Mouse (Mus musculus) lung, embryonic 14.5 days (tissue): ENCODE data around the gene Crim1. TPM values are rescaled to one million over a fixed set of nuclear protein-coding genes. Genes with fewer than 3 reads are reported as not detected.

Source experiments
- ATAC-seq: fragments of 200-750 bp; cut with Nextera tagmentation; 2 replicates; pipeline ENCODE4 v1.8.0; 2017; ENCODE audit warnings: mild to moderate bottlenecking, moderate TSS enrichment, moderate library complexity; ENCODE audit not compliant: insufficient read depth
- DNase-seq: peaks from one replicate; pipeline ENCODE4 v3.0.0-alpha.2; 2015
- H3K27ac ChIP-seq: fragments of 300-500 bp; sonication (generic); 2 replicates; pipeline ENCODE4 v1.5.1; 2014; ENCODE audit warnings: low read depth, mild to moderate bottlenecking, moderate library complexity
- H3K27me3 ChIP-seq: fragments of 300-500 bp; sonication (generic); 2 replicates; pipeline ENCODE4 v1.6.1; 2014; ENCODE audit warnings: low read length, control low read depth; ENCODE audit not compliant: insufficient read depth
- H3K36me3 ChIP-seq: fragments of 300-500 bp; sonication (generic); 2 replicates; pipeline ENCODE4 v1.6.1; 2014; ENCODE audit warnings: control low read depth; ENCODE audit not compliant: insufficient read depth
- H3K4me1 ChIP-seq: fragments of 300-500 bp; sonication (generic); 2 replicates; pipeline ENCODE4 v1.6.1; 2014; ENCODE audit warnings: antibody characterized with exemption, control low read depth; ENCODE audit not compliant: insufficient read depth
- H3K4me2 ChIP-seq: fragments of 300-500 bp; sonication (generic); 2 replicates; pipeline ENCODE4 v1.6.1; 2014; ENCODE audit warnings: mild to moderate bottlenecking
- H3K4me3 ChIP-seq: fragments of 300-500 bp; sonication (generic); 2 replicates; pipeline ENCODE4 v1.5.1; 2014; ENCODE audit warnings: low read depth, low read length
- H3K9ac ChIP-seq: fragments of 300-500 bp; sonication (generic); 2 replicates; pipeline ENCODE4 v1.6.1; 2014
- H3K9me3 ChIP-seq: fragments of 300-500 bp; sonication (generic); 2 replicates; pipeline ENCODE4 v1.6.1; 2016; ENCODE audit warnings: low read depth, low read length, control low read depth
- CTCF ChIP-seq: IDR thresholded peaks from 2 replicates; pipeline ENCODE4 v1.5.1; 2016; ENCODE audit warnings: antibody characterized with exemption, low read depth
- WGBS: fragments of 180-500 bp; shearing (Covaris S2); extraction: QIAGEN DNeasy Blood & Tissue Kit; methylation state at CpG from one replicate; pipeline ENCODE4 v1.1.7; 2014; 5-methylcytosine and 5-hydroxymethylcytosine counted together
- polyA plus RNA-seq: library from polyadenylated mRNA; unstranded; fragments of >200 nt; fragmentation: Nextera tagmentation; extraction: Ambion mirVana; gene quantifications from 2 replicates; pipeline ENCODE4 v1.2.1, GENCODE M21; 2014

Gene Crim1
- polyA plus RNA-seq, 1 experiment from 2014 or later = 5.7 TPM

- no peaks in the 10 kb centered on the region; the same call in 1 of the 2 replicates for H3K27me3 ChIP-seq
- no peak for TF ChIP-seq CTCF
- H3K27ac ChIP-seq = no peak overlapping the region
- no peak overlapping the region for H3K4me2 ChIP-seq
- H3K4me3 ChIP-seq = no peak overlapping the region
- no peak overlapping the region for H3K9ac ChIP-seq
- WGBS = 81% methylated on average over 13 of the region's 13 CpGs
- H3K9me3 ChIP-seq = no peaks in the 10 kb centered on the region
- ATAC-seq = no peak
- H3K36me3 ChIP-seq = no peaks in the 10 kb centered on the region
- no peak for DNase-seq
- no peaks in the 10 kb centered on the region for H3K4me1 ChIP-seq
Observed at GRCm38 (mm10) chr17:78304059-78304458, 104.0 kb downstream of the Crim1 start.

- no peak for TF ChIP-seq CTCF
- no peak for ATAC-seq
- no peak for DNase-seq
- H3K27ac ChIP-seq = no peak overlapping the region
- 89% methylated on average over 9 of the region's 9 CpGs for WGBS
- no peak overlapping the region for H3K9ac ChIP-seq
- H3K4me2 ChIP-seq = no peak overlapping the region
- no peak overlapping the region for H3K4me3 ChIP-seq
- no peaks in the 10 kb centered on the region for H3K4me1 ChIP-seq
- H3K27me3 ChIP-seq = 0 out of 2 replicates have a peak, but pooled peaks cover 5% of the 10 kb centered on the region
- H3K9me3 ChIP-seq = no peaks in the 10 kb centered on the region
- H3K36me3 ChIP-seq = no peaks in the 10 kb centered on the region
Observed at GRCm38 (mm10) chr17:78306434-78306833, 106.4 kb downstream of the Crim1 start.

GRCm38 (mm10) chr17:78308221-78308620, 108.2 kb downstream of the Crim1 start:
- ATAC-seq (no peak), DNase-seq (no peak)
- 89% methylated on average over 9 of the region's 9 CpGs for WGBS
- Histone ChIP-seq H3K4me3 (no peak overlapping the region), H3K36me3 (0 out of 2 replicates have a peak, but pooled peaks cover 5% of the 10 kb centered on the region), H3K9me3 (no peaks in the 10 kb centered on the region), H3K27ac (no peak overlapping the region), H3K27me3 (peaks cover 9% of the 10 kb centered on the region; the same call in 1 of the 2 replicates), H3K4me1 (no peaks in the 10 kb centered on the region), H3K9ac (no peak overlapping the region), H3K4me2 (no peak overlapping the region)
- TF ChIP-seq CTCF = no peak

GRCm38 (mm10) chr17:78313006-78313405, 113.0 kb downstream of the Crim1 start:
- H3K9ac ChIP-seq = no peak overlapping the region
- no peak overlapping the region for H3K4me3 ChIP-seq
- H3K27me3 ChIP-seq = peaks cover 11% of the 10 kb centered on the region; the same call in 1 of the 2 replicates
- no peak overlapping the region for H3K4me2 ChIP-seq
- H3K27ac ChIP-seq = no peak overlapping the region
- 91% methylated on average over 12 of the region's 12 CpGs for WGBS
- no peaks in the 10 kb centered on the region for H3K9me3 ChIP-seq
- 0 out of 2 replicates have a peak, but pooled peaks cover 11% of the 10 kb centered on the region for H3K36me3 ChIP-seq
- DNase-seq (no peak), ATAC-seq (no peak)
- H3K4me1 ChIP-seq = no peaks in the 10 kb centered on the region
- no peak for TF ChIP-seq CTCF

- peaks cover 11% of the 10 kb centered on the region; the same call in 1 of the 2 replicates for H3K27me3 ChIP-seq
- no peak overlapping the region for H3K4me3 ChIP-seq
- 0 out of 2 replicates have a peak, but pooled peaks cover 11% of the 10 kb centered on the region for H3K36me3 ChIP-seq
- ATAC-seq = no peak
- no peak overlapping the region for H3K4me2 ChIP-seq
- no peak overlapping the region for H3K9ac ChIP-seq
- no peaks in the 10 kb centered on the region for H3K4me1 ChIP-seq
- no peak overlapping the region for H3K27ac ChIP-seq
- DNase-seq = no peak
- TF ChIP-seq CTCF = no peak
- 74% methylated on average over 5 of the region's 5 CpGs for WGBS
- H3K9me3 ChIP-seq = no peaks in the 10 kb centered on the region
Observed at GRCm38 (mm10) chr17:78313612-78314011, 113.6 kb downstream of the Crim1 start.

GRCm38 (mm10) chr17:78315659-78316058, 115.6 kb downstream of the Crim1 start:
- Histone ChIP-seq H3K27me3 (peaks cover 19% of the 10 kb centered on the region), H3K9ac (no peak overlapping the region), H3K27ac (no peak overlapping the region), H3K36me3 (0 out of 2 replicates have a peak, but pooled peaks cover 11% of the 10 kb centered on the region), H3K4me2 (no peak overlapping the region), H3K9me3 (no peaks in the 10 kb centered on the region), H3K4me3 (no peak overlapping the region), H3K4me1 (no peaks in the 10 kb centered on the region)
- ATAC-seq (no peak), DNase-seq (no peak)
- 89% methylated on average over 11 of the region's 11 CpGs for WGBS
- no peak for TF ChIP-seq CTCF

- no peak overlapping the region for H3K27ac ChIP-seq
- ATAC-seq (no peak), DNase-seq (no peak)
- H3K9ac ChIP-seq = no peak overlapping the region
- no peaks in the 10 kb centered on the region; the same call in 1 of the 2 replicates for H3K4me1 ChIP-seq
- H3K4me3 ChIP-seq = no peak overlapping the region
- WGBS = 83% methylated on average over 5 of the region's 5 CpGs
- no peak for TF ChIP-seq CTCF
- H3K4me2 ChIP-seq = no peak overlapping the region
- H3K9me3 ChIP-seq = no peaks in the 10 kb centered on the region
- peaks cover 22% of the 10 kb centered on the region for H3K27me3 ChIP-seq
- 0 out of 2 replicates have a peak, but pooled peaks cover 11% of the 10 kb centered on the region for H3K36me3 ChIP-seq
Observed at GRCm38 (mm10) chr17:78317381-78317780, 117.3 kb downstream of the Crim1 start.
